In genomic region chr1:132355162-132355601, GRCm38 (mm10) we compare ENCODE assay signal across 10 mouse cellular contexts. TPM values are rescaled to one million over a fixed set of nuclear protein-coding genes. Genes with fewer than 3 reads are reported as not detected.
DNase-seq lines count a peak whose midpoint lies in the region; ATAC-seq and TF ChIP-seq lines count a peak whose summit lies in the region.
"Had no signal": no experiment of that assay in that cellular context is flagged by ENCODE, and none has a peak within 500 bp of the region (broad histone marks: within the 10 kb centered on the region; RNA-seq: fewer than 3 reads in every experiment).

No protein-coding gene starts in this region.

- intact Hi-C loops in left cerebral cortex, adult 2 months (cut with DNase I), result loop anchor here (1.0 to 2.0 kb wide), 3 partner anchors 39 to 198 kb away; partner anchors contain the start of gene Nuak2

- no peaks in the 10 kb centered on the region for H3K27me3 ChIP-seq in embryonic facial prominence, embryonic 10.5 days (replicated peaks; ENCODE audit: low read depth, poor library complexity, severe bottlenecking)
- H3K27me3 ChIP-seq in hindbrain, embryonic 13.5 days, result no peaks in the 10 kb centered on the region
- no peaks in the 10 kb centered on the region for H3K27me3 ChIP-seq in liver, embryonic 13.5 days

- peaks cover 41% of the 10 kb centered on the region for H3K36me3 ChIP-seq in embryonic facial prominence, embryonic 10.5 days (replicated peaks)
- H3K36me3 ChIP-seq in hindbrain, embryonic 13.5 days, result peaks cover 34% of the 10 kb centered on the region
- H3K36me3 ChIP-seq in liver, embryonic 13.5 days, result peaks cover 68% of the 10 kb centered on the region

- peaks cover 4% of the 10 kb centered on the region for H3K9me3 ChIP-seq in embryonic facial prominence, embryonic 10.5 days
- no peaks in the 10 kb centered on the region for H3K9me3 ChIP-seq in hindbrain, embryonic 13.5 days
- peaks cover 6% of the 10 kb centered on the region for H3K9me3 ChIP-seq in liver, embryonic 13.5 days (replicated peaks)

- 41% methylated on average over 6 of the region's 6 CpGs for WGBS in embryonic facial prominence, embryonic 10.5 days
- 34% methylated on average over 6 of the region's 6 CpGs for WGBS in hindbrain, embryonic 13.5 days
- WGBS in liver, embryonic 13.5 days (ENCODE audit: insufficient replicate concordance), result 86% methylated on average over 6 of the region's 6 CpGs

- peak overlapping the region; percentile 16 for H3K9ac ChIP-seq in hindbrain, embryonic 13.5 days
- no peak overlapping the region for H3K9ac ChIP-seq in liver, embryonic 13.5 days

- DNase-seq in adrenal gland, adult 2 months, result peak; percentile 45
- DNase-seq in adrenal gland, adult 8-10 months, result no peak
- DNase-seq in embryonic facial prominence, embryonic 10.5 days (ENCODE audit: low spot score), result no peak
- no peak for DNase-seq in liver, embryonic 13.5 days
- DNase-seq in left cerebral cortex, adult 2 months (ENCODE audit: extremely low spot score in 1 of 2, low spot score in 2 of 2), result no peak
- DNase-seq in frontal cortex, adult 2 months (ENCODE audit: extremely low spot score in 1 of 2, low spot score in 1 of 2), result no peak
- DNase-seq in ovary, postnatal 10 days (ENCODE audit: low spot score), result no peak

- H3K4me1 ChIP-seq in embryonic facial prominence, embryonic 10.5 days, result peaks cover 26% of the 10 kb centered on the region
- peaks cover 20% of the 10 kb centered on the region for H3K4me1 ChIP-seq in hindbrain, embryonic 13.5 days (replicated peaks)
- peaks cover 63% of the 10 kb centered on the region for H3K4me1 ChIP-seq in liver, embryonic 13.5 days (replicated peaks)

- no peak for TF ChIP-seq CTCF in left cerebral cortex, adult 2 months (IDR thresholded peaks at IDR 0.05)

- peak overlapping the region; percentile 68 for H3K27ac ChIP-seq in embryonic facial prominence, embryonic 10.5 days (replicated peaks)
- peak overlapping the region; percentile 72; the same call in 1 of the 2 replicates for H3K27ac ChIP-seq in hindbrain, embryonic 13.5 days
- H3K27ac ChIP-seq in liver, embryonic 13.5 days, result 0 out of 2 replicates have a peak overlapping the region, but pooled peaks have one; percentile 4
- no peak overlapping the region for H3K27ac ChIP-seq in left cerebral cortex, adult 2 months
- H3K27ac ChIP-seq: layer of hippocampus, adult 2 months had no signal

- no peak for ATAC-seq in hindbrain, embryonic 13.5 days (ENCODE audit: low FRiP score)
- ATAC-seq in liver, embryonic 13.5 days (ENCODE audit: low read depth), result peak; percentile 44

- H3K4me3 ChIP-seq in embryonic facial prominence, embryonic 10.5 days, result no peak overlapping the region
- H3K4me3 ChIP-seq in hindbrain, embryonic 13.5 days, result no peak overlapping the region
- H3K4me3 ChIP-seq in liver, embryonic 13.5 days (replicated peaks), result no peak overlapping the region
- H3K4me3 ChIP-seq in left cerebral cortex, adult 2 months, result no peak overlapping the region
- H3K4me3 ChIP-seq: layer of hippocampus, adult 2 months had no signal

- no peak overlapping the region for H3K4me2 ChIP-seq in hindbrain, embryonic 13.5 days
- H3K4me2 ChIP-seq in liver, embryonic 13.5 days, result no peak overlapping the region

RNA-seq across cellular contexts. Expression of gene Tmcc2, which starts 35.9 kb away (rescaled TPM):
- total RNA-seq in adrenal gland, adult 2 months (2021), result 10 to 100 TPM in 1 of 2 experiments, 1 to 10 TPM in 1; 6.4 to 11.2 TPM
- 12.2 and 15.4 TPM in 2 replicates for polyA plus RNA-seq in adrenal gland, adult 2 months (2012; rRNA removed)
- 10 to 100 TPM; 10.3 to 13.9 (median 12.1) TPM for total RNA-seq in adrenal gland, adult 8-10 months (2022)
- 10.2 and 11.7 TPM in 2 replicates for polyA plus RNA-seq in embryonic facial prominence, embryonic 10.5 days (2016; fragmentation: Nextera tagmentation; extraction: Ambion mirVana)
- polyA plus RNA-seq in hindbrain, embryonic 13.5 days (2015; fragmentation: Nextera tagmentation; extraction: Ambion mirVana), result 24.6 and 25.7 TPM in 2 replicates
- 456 and 511 TPM in 2 replicates for polyA plus RNA-seq in liver, embryonic 13.5 days (2015; fragmentation: Nextera tagmentation; extraction: Ambion mirVana)
- 100 to 1,000 TPM; 178 to 192 TPM for total RNA-seq in left cerebral cortex, adult 2 months (2021)
- polyA plus RNA-seq in frontal cortex, adult 2 months (2012; rRNA removed), result 119 and 131 TPM in 2 replicates

RNA-seq across cellular contexts. Expression of gene Nuak2, which starts 39.3 kb away (rescaled TPM):
- 1 to 10 TPM; 4.7 TPM for total RNA-seq in adrenal gland, adult 2 months (2021)
- polyA plus RNA-seq in adrenal gland, adult 2 months (2012; rRNA removed), result 2.8 and 2.9 TPM in 2 replicates
- total RNA-seq in adrenal gland, adult 8-10 months (2022), result 10 to 100 TPM in 1 of 4 experiments, 1 to 10 TPM in 3; 3.8 to 11.9 (median 5.2) TPM
- 12.6 and 19.6 TPM in 2 replicates for polyA plus RNA-seq in embryonic facial prominence, embryonic 10.5 days (2016; fragmentation: Nextera tagmentation; extraction: Ambion mirVana)
- polyA plus RNA-seq in hindbrain, embryonic 13.5 days (2015; fragmentation: Nextera tagmentation; extraction: Ambion mirVana), result 17.6 and 22.5 TPM in 2 replicates
- polyA plus RNA-seq in liver, embryonic 13.5 days (2015; fragmentation: Nextera tagmentation; extraction: Ambion mirVana), result 1.6 and 1.8 TPM in 2 replicates
- 1 to 10 TPM; 1.4 TPM for total RNA-seq in left cerebral cortex, adult 2 months (2021)
- polyA plus RNA-seq in frontal cortex, adult 2 months (2012; rRNA removed), result 0.84 and 1.0 TPM in 2 replicates

RNA-seq across cellular contexts. Expression of gene Klhdc8a, which starts 56.8 kb away (rescaled TPM):
- total RNA-seq in adrenal gland, adult 2 months (2021), result 100 to 1,000 TPM in 1 of 2 experiments, 10 to 100 TPM in 1; 98.4 to 272 TPM
- polyA plus RNA-seq in adrenal gland, adult 2 months (2012; rRNA removed), result 162 and 163 TPM in 2 replicates
- 100 to 1,000 TPM; 161 to 353 (median 258) TPM for total RNA-seq in adrenal gland, adult 8-10 months (2022)
- 0.46 and 0.58 TPM in 2 replicates for polyA plus RNA-seq in embryonic facial prominence, embryonic 10.5 days (2016; fragmentation: Nextera tagmentation; extraction: Ambion mirVana)
- 5.1 and 5.4 TPM in 2 replicates for polyA plus RNA-seq in hindbrain, embryonic 13.5 days (2015; fragmentation: Nextera tagmentation; extraction: Ambion mirVana)
- polyA plus RNA-seq in liver, embryonic 13.5 days (2015; fragmentation: Nextera tagmentation; extraction: Ambion mirVana), result 0.03 and 0.06 TPM in 2 replicates
- total RNA-seq in left cerebral cortex, adult 2 months (2021), result 10 to 100 TPM; 12.2 to 13.2 TPM
- polyA plus RNA-seq in frontal cortex, adult 2 months (2012; rRNA removed), result 8.8 and 10.1 TPM in 2 replicates
- polyA plus RNA-seq: stomach, embryonic 14.5 days had no signal

Comparison
In these comparisons a context has a peak if more than half of its experiments do, and no peak if none do; other contexts are left out.
1. RNA of gene Klhdc8a, which starts 56.8 kb away (polyA plus RNA-seq): 162 to 163 TPM in adrenal gland, adult 2 months; 8.8 to 10.1 TPM in frontal cortex, adult 2 months, 5.1 to 5.4 TPM in hindbrain, embryonic 13.5 days, 0.46 to 0.58 TPM in embryonic facial prominence, embryonic 10.5 days and 0.03 to 0.06 TPM in liver, embryonic 13.5 days; every median in the first group is over 10 times any median in the second.